Mouse (Mus musculus) C2C12 (cell line): ENCODE measurements around the gene Rapgef2.

Source experiments
- CEBPB ChIP-seq: IDR thresholded peaks from one replicate; pipeline ENCODE4 v1.6.1; 2011; ENCODE audit warnings: low read depth, mild to moderate bottlenecking, control low read depth, moderate library complexity
- CTCF ChIP-seq: IDR thresholded peaks from one replicate; pipeline ENCODE4 v1.5.1; 2011; ENCODE audit not compliant: control insufficient read depth, insufficient read depth, insufficient read length
- FOSL1 ChIP-seq: IDR thresholded peaks from one replicate; pipeline ENCODE4 v1.8.0; 2011; ENCODE audit warnings: mild to moderate bottlenecking, low read length; ENCODE audit not compliant: poor library complexity, insufficient read depth, severe bottlenecking
- MAX ChIP-seq: IDR thresholded peaks from one replicate; pipeline ENCODE4 v1.6.1; 2011; ENCODE audit warnings: mild to moderate bottlenecking, control low read depth
- MYOD1 ChIP-seq: IDR thresholded peaks from one replicate; pipeline ENCODE4 v1.6.1; 2011; ENCODE audit warnings: low read depth; ENCODE audit not compliant: control insufficient read depth, insufficient read length
- MYOG ChIP-seq: IDR thresholded peaks from one replicate; pipeline ENCODE4 v1.6.1; 2011; ENCODE audit not compliant: control insufficient read depth, insufficient read length; ENCODE audit errors: extremely low read depth
- USF1 ChIP-seq: IDR thresholded peaks from one replicate; pipeline ENCODE4 v1.6.1; 2011; ENCODE audit warnings: low read depth, mild to moderate bottlenecking, control low read depth, moderate library complexity

GRCm38 (mm10) chr3:79064096-79064495, 222.2 kb downstream of the Rapgef2 start:
- TF ChIP-seq CTCF: no peak
- TF ChIP-seq USF1: no peak
- TF ChIP-seq MYOG: no peak
- no peak for TF ChIP-seq MYOD1
- TF ChIP-seq CEBPB: no peak
- no peak for TF ChIP-seq MAX
- TF ChIP-seq FOSL1: no peak
